Mouse (Mus musculus): ENCODE measurements around the gene Dync1li2.

GRCm38 (mm10) chr8:104467463-104467862 is 24.6 kb upstream of the Dync1li2 start:
- TF ChIP-seq CTCF (IDR thresholded peaks at IDR 0.05; ENCODE audit: borderline replicate concordance, control insufficient read depth, extremely low read depth, insufficient read depth, low read length, poor library complexity) = no peak
- no peak for TF ChIP-seq POLR2A (IDR thresholded peaks at IDR 0.05; ENCODE audit: control insufficient read depth, extremely low read depth, insufficient read depth, low read length, poor library complexity)
